Mouse (Mus musculus): ENCODE data around the gene Ccnc.

Gene Ccnc

DNA sequence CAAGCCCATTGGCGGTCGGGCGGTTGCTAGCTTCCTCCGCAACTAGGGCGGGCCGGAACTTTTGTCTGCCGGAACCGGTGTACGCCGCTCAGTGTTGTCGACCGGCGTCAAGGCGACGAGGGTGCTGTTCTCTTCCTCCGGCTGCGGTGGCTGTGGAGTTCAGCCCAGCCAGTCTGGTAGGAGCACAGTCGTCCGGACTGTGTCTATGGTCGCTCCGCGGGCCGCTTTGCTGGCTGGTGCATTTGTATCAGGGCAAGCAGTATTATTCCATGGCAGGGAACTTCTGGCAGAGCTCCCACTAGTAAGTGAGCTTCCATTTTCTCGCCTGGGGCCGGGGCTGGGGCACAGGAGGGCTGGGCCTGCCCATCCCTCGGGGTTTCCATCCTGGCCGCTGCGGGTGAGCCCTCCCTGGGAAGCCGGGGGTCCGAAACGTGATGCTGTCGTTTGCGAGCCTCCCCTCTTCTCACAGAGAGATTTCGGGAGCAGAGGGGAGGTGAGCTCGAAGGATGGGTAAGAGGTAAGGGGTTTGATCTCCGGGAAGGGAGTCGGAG is at the start of gene Ccnc:
Gene Ccnc, plus strand, starts transcription at position 87 of the 551 bp plus-strand sequence.
- DNase-seq (ENCODE audit: low read depth, low spot score) = peak; percentile 91

DNA sequence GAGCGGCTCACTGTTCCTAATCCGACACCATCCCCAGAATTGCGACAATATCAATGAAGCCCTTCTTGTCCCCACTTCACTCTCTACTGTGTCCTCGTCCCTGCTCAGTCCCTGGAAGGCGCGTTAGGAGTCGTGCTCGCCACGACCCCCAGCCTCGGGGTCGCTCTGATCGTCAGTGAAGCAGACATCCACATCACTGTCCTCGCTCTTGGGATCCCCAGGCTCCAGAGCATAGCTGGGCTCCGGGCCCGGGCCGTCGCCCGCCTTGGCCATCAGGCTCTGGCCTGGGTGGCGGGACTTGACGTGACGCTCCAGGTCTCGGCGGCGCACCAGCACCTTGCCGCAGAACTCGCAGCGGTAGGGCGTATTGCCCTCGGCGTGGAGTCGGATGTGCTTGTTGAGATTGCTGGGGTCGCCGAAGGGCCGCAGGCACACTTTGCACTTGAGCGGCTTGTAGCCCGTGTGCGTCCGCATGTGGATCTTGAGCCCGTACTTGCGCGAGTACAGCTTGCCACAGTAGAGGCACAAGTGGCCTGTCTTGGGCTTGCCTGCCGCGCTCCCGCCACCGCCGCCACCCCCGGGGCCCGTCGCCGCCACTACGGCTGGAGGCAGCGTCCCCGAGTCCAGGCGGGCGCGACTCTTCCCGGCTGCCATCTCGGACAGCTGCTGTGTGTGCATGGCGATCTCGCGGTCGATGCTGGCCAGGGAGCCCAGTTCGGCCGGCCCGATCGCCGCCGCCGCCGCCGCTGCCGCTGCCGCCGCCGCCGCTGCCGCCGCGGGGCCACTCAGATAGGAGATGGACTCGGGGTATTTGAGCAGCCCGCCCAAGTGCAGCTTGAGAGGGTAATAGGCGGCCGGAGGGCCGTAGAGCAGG is 49.2 kb upstream of the Ccnc start:
- no peak for DNase-seq (ENCODE audit: low read depth, low spot score)

DNA sequence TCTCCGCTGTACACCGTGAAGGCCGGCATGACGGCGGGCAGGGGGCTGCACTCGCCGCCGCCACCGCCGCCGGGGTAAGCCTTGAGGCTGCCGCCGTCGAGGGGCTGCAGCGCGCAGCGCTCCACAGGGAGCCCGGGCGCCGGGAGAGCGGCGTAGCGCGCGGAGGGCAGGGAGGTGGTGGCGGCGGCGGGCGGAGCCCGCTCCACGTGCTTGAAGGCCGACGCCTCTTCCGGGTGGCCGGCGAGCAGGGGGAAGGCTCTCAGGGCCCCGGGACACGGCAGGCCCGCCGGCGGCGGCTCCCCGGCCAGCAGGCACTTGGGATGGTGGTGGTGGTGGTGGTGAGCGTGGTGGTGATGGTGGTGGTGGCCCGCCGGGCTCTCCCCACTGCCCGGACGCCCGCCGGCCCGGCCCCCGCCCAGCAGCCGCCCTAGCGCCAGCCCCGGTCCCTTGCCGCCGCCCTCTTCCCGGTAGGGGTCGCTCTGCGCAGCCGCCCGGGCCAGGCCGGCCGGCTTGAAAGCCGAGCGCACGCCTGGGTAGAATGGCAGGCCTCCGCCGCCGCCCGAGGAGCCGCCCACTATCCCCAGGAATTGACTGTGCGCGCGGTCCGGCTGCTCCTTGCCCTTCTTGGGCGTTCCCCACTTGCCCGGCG is 48.4 kb upstream of the Ccnc start:
- no peak for DNase-seq (ENCODE audit: low read depth, low spot score)

DNA sequence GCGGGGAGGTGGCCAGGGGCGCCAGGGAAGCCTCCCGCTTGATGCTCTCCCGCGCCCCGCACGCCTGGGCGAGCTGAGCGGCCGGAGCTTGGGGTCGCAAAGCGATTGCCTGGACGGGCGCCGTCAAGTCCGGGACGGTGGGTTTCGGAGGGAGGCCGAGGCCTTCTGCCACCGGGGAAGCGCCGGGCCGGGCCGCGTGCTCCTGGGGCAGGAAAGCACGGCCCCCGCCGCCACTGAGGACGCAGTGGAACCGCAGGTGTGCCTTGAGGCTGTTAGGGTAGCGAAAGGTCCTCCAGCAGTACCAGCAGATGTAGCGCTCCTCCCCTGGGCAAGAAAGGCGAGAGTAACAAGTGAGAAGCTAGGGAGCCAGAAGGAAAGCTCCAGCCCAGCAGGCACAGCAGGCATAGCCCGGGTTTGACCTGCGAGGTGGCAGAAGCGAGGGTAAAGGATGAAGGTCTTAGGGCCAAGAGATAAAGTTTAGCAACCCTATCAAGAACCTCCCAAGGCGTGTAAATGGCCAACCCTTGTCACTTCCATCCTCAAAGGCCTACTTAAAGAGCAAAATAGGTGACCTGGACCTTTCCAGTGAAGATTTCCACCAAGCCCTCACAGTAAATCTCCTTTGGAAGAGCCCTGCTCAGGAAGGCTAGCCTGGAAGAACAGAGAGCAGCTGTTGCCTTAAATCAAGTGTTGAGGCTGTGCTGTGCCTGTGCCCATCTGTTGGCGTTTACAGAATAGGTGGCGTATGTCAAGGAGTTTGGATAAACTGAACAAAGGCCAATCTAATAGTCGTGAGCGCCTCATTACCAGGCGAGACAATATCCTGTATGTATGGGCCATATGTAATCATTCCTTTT is 47.6 kb upstream of the Ccnc start:
- DNase-seq (ENCODE audit: low read depth, low spot score) = no peak

DNA sequence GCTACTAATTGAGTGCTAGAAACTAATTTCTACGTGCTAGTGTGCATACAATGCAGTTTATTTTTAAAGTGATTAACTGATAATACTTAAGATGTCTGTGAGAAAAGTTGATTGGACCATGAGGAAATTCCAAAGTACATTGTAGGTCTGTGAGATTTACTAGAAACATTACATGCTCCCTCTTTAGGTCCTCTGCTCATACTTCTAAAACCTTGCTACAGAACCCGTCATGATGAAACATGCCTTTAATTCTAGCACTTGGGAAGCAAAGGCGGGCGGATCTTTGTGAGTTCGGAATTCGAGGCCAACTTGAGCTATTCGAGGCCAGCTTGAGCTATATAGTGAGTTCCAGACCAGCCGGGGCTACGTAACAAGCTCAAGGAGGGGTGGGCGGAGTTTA is 46.5 kb upstream of the Ccnc start:
- no peak for DNase-seq (ENCODE audit: low read depth, low spot score)

DNA sequence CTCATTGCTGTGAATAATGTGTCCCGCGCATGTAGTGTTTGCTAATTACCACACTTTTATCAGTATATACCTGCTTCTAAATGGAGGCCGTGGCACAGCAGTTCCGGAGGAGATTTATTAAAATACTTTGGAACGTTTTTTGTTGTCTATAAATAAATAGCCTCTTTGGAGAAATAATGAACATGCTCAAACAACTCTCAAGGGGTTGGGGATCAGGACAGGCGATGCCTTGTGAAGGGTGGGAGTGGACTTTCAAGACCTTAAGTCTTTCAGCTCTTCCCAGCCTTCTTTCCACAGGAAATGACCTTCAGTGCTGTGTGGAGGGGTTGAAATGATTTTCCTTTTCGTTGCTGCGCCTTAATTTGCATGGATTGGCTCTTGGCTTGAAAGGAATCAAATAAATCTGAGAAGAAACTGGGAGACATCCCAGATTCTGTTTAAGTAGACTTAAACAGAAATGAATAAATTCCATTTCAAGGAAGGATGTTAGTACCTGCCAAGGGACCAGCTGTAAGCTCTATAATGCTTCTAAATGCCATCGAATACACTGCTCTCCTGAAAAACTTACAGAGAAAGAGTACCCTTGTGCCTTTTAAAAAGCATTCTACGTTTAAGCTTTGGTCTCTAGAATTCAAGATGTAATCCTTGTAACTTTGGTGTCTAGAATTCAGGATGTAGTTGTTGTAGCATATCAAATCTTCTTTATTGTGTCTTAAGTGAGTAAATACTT is 44.9 kb upstream of the Ccnc start:
- DNase-seq (ENCODE audit: low read depth, low spot score) = no peak

DNA sequence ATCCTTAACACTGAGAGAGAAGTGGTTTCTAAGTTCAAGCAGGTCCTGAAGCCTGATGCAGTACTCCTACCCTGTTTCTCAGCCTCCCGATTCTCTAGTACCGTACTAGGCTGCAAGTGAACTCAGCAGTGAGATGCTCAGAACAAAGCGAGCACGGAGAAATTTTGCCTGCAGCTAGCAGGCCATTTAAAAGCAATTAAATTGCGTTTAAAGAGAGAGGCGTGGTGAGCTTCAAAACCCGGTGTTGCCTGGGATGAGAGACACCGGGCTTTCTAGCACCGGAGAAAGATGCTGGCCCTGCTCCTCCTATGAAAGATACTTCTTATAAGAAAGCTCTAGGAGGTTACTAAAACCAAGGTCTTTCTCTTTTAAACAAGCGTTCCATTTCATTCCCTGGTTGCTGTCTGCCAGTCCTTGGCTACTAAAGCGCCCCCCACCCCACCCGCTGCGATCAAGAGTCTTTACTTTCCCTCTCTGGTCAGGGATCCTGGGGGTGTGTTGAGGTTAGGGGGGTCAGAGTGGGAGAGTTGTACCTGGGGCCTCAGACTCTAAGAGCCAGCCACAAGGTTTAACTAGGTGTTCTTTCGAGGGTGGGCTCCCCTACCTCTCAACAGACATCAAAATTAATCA is 43.0 kb upstream of the Ccnc start:
- DNase-seq (ENCODE audit: low read depth, low spot score) = no peak

DNA sequence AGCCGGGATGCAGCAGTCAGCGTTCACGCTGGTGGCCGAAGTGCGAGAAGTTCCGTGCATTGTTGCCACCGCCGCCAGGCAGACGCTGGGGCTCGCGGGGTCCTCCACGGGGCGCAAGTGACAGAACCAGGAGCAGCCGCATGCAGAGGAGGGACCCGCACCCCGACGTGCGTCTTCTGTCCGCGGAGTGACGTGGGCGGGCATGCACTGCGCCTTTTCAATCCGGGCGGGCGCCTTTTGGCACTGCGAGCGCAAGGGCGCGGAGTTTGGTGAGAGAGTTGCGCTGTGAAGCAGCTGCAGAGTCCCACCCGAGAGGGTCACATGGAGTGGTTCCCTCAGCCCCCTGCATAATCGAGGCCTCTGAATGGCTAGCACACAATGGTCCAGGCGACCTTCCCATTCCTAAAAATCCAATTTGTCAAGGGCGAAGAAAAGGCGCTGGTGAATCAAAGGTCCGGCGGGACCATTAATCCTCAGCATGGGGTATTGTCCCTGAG is 41.9 kb upstream of the Ccnc start, which contains the start of gene Prdm13:
Gene Prdm13, minus strand, starts transcription at position 369 of the 497 bp plus-strand sequence.
- no peak for DNase-seq (ENCODE audit: low read depth, low spot score)

DNA sequence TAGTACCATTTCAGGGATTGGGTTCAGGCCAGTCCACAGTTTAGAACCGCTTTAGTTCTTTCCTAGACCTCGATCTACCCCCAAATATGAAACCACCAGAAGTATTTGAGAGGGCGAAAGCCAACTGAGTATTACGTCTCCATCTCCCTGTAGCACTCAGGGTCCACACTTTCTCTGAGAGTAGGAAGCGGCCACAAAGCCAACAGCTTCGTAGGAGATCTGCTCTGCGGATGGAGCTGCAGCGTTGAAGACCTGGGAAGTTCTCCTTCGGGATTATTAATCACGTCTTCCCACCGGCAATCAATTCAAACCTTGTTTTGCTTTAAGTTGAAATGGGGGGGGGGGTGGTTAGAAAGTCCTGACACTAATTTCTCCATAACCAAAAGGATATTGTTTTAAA is 41.1 kb upstream of the Ccnc start:
- DNase-seq (ENCODE audit: low read depth, low spot score) = no peak

DNA sequence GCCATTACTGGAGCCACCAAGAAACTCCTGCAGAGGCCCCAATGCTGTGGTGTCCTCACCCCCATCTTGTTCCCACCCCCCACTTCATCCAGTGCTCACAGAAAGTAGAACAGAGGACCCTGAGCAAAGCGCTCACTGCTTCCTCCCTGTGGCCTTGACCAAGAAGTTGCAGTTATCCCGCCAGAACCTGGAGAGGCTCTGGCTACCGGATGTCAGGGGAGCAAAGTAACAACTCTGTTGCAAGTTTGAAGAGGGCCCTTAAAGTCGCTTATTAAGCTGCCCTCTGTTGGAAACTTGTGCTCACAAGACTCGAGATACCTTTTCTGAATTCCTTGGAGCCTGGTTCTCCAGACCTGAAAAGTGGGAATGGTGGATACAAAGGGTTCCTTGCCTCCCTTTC is 40.6 kb upstream of the Ccnc start:
- no peak for DNase-seq (ENCODE audit: low read depth, low spot score)

DNA sequence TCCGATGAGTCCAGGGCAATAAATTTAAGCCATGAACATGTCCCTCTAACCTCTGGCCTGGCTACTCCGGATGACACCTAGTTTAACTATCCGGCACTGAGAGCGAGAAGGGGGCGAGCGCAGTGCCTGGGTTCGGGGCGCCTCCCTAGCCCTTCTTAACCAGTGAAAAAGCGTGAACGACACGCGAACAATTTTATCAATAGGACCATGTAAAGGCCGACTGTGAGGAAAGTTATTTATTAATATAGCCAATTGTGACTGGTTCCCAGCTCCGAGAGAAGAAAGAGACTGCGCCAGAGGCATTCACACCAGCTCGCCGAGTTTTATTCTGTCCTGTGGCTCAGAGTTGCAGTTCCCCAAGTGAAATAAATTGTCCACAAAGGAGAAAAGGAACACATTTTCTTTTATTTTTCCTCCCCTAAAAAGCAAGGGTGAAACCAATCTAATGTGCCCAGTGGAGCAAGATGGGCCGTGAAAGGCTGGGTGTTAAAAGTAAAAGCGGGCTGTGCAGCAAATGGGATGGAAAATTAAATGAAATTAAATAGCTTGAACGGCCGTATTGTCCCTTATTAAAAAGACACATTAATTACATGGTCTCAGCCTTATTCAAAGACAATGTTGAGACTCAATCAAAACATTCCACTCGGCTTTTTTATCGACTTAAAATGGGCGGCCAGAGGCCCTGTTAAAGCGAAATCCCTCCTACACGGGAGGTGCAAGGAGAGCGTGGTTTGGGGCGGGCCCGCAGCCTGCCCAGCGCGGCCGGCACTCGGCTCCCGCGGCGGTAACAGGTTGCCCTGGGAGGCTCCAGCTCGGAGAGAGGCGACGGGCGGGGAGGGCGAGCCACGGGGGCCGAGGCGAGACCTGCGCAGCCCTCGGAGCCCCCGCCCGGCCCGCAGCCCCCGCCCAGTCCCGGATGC is 39.5 kb upstream of the Ccnc start:
- no peak for DNase-seq (ENCODE audit: low read depth, low spot score)

DNA sequence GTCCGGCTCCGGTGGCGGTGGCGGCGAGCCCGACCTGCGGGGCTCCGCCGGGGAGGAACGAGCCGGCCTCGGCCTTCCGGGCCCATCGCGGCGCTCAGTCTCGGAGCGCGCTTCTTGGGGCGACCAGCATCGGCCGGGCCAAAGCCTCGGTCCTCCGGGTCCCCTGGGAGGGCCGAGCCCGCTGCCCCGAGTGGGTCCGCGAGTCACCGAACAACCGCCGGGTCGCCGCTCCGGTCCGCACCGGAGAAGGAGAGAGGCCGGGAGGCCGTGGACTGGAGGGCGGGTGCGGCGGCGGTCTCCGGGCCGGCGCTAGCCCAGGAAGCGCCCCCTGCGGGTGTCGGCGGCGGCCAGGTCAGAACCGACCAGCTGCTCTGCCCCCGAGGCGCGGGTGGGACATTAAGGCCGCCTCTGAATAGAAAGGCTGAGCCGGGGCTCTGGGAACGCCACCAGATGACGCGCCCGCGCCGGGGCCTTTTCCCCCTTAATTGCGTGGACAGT is 38.7 kb upstream of the Ccnc start:
- no peak for DNase-seq (ENCODE audit: low read depth, low spot score)

DNA sequence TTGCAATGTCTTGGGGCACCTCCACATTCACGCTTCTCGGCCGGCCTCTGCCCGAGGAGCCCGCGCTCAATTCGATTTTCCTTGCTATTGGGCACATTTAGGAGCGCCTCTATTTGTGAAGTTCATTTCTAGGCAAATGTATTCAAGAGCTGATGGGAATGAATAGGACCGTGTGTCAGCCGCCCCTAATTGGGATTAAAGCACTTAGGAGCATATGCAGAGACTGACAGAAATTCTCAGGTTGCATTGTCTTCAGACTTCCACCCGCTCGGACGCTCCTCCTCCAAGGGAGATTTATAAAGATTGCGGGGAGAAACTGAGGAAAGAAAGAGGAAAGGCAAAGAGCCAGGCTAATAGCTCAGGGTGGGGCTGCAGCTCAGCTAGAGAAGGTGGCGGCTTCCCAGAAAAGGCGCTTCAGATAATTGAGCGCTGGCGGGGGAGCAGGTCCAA is 38.0 kb upstream of the Ccnc start:
- DNase-seq (ENCODE audit: low read depth, low spot score) = no peak

DNA sequence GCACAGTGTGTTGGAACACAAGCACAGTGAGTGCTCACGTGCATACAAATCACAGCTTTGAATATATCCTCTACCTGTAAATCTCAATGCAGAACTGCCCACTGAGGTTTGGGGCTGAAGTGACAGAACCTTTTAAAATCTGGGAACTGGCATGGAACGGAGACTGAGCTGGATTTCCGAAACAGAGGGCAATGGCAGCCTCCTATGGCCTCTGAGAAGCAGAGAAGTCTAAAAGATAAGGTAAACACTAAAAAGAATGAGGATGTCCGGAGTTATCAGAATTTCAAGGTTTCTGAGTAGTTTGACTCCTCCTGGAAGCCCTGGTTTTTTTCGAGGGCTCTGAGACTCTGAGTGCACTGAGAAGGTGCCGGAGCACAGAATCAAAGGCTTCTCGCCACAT is 37.3 kb upstream of the Ccnc start:
- no peak for DNase-seq (ENCODE audit: low read depth, low spot score)

DNA sequence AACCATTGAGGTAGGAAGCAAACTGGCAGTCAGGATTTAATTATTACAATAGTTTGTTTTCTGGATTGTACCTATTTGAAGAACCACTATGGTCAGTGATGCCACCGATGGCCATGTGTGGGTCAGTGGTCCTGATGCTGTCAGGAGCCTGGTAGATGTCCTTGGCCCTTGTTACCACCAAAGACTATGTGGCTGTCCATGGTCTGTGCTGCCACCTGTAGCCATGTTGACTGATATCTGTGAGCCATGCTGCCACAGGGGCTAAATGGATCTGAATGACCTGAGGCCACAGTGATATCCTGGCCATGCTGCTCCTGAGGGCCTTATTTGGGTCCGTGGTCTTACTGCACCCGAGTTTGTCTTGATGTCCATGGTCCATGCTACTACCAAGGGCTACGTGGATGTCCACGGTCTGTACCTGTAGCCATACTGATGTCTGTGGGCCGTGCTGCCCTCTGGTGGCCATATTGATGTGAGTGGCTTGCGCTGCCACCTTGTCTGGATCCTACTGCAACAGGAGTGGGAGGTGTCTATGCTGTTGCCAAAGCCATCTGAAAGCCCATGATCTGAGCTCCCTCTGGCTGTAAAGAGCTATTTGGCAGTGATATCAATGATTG is 31.8 kb upstream of the Ccnc start:
- DNase-seq (ENCODE audit: low read depth, low spot score) = no peak

DNA sequence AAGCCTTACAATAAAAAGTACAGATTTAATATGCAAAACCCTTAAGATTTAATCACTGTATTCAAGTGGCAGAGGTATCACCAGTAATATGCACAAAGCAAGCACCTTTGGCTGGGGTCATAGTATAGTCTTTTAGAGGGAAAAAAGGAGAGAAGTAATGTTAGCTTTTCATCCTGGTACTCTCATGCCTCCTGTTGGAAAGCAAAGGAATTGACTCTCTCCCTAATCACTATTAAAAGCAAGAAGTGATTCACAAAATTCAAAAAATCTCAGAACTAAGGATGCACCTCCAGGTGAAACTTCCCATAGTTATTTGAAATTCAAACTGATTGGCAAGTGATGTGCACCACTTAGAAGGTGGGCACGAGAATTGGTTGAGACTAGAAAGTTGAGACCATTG is 22.5 kb upstream of the Ccnc start:
- no peak for DNase-seq (ENCODE audit: low read depth, low spot score)

DNA sequence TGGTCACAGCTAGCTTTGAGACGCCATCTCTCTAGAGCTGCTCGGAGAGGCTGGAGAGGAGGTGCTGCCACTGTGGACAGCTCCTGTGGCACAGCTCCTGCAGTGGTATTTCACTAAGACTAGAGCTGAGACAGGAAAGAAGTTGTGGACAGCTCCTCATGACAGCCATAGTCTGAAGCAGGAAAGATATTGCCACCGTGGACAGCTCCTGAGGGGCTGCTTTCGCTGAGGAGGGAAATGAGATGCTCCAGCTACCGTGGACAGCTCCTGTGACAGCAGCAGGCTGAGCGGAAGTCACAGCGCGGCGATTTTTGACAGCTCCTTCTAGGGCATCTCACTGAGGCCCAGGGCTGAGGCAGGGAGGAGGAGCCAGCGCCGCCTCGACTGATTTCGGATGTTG is 15.4 kb upstream of the Ccnc start:
- no peak for DNase-seq (ENCODE audit: low read depth, low spot score)

DNA sequence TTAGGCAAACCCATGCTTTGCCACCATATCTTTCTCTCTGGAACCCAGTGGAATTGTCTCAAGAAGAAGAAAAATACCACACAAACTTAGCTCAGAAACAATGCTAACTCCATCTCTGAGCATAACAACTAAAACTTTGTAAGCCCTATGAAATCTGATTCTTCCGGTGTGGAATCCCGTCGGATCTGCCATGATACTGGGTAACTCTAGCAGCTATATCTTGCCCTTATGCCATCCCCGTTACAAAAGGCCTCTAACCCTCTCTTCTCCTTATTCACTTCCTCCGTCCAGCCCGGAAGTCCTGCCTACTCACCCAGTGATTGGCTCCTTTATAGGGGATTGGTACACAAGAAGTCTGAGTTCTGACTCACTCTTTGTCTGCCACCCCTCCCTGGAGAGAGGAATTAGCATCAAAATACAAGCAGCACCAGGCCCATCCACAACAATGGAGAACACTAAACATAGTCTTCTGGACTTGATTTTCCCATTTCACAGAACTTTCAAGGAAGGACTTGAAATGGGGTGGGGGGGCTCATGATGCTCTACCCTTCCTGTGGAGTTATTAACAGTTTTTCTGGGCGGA is 4.7 kb upstream of the Ccnc start:
- DNase-seq (ENCODE audit: low read depth, low spot score) = no peak
